Mouse (Mus musculus) ZHBTc4 (cell line): ENCODE data around the gene Syk.
A peak's percentile ranks its signal among the peaks of the same experiment; 100 is the strongest.

Experiments
- DNase-seq: peaks from one replicate; pipeline ENCODE4 v3.0.0-alpha.2; 2011; ENCODE audit warnings: low read depth, low spot score

The Syk gene

DNA sequence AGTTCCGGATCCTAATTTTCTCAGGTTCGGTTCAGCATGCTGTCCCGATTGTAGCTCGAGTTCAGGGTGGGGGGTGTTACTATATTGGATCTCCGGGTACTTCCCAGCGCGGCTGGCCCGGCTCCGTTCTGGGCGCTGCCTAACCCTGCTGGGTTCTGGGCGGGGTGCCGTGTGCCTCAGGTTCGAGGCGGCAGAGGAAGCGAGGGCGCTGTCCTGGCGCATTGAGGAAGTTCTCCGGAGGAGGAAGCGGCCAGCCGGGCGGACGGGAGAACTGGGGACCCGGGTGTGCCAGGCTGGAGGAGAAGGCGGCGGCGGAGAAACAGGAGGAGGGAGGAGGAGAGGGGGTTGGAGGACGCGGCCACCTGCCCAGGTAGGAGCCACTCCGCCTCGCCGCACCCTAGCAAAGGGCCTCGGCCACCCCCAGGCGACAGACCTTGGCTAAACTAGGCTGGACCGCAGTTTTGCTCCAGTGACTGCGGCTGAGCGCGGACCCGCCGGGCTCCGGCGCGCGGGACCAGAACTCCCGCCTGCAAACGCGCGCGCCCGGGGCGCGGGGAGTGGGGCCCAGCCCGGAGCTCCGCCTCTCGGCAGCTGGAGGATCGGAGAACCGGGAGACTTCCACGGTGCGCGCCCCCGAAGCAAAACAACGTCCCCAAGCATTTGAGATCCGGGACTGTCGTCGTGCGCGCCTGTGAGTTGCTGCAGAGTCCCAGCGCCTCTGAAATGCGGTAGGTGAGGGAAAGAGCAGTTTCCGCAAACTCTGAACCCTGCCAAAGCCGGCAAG, at the start of gene Syk:
TSS of gene Syk (plus strand) at position 296 of the 784 bp plus-strand sequence.
- peak; percentile 83 for DNase-seq

DNA sequence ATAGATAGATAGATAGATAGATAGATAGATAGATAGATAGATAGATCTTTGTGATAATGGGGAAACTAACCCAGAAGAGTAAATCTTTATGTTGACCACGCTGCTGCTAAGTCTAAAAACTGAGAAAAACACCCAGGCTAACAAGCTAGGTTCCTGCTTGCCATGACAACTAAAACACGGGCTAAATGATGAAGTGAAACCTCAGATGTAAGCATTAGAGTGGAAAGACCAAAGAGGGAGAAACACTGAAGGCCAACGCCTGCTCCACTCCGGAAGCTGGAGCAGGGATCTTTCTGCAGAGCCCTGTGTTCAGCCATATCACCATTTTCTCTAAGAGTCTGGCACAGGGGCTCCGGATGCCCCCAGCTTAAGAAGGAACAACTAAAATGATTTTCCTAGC, 49.3 kb upstream of the Syk start:
- DNase-seq: no peak

DNA sequence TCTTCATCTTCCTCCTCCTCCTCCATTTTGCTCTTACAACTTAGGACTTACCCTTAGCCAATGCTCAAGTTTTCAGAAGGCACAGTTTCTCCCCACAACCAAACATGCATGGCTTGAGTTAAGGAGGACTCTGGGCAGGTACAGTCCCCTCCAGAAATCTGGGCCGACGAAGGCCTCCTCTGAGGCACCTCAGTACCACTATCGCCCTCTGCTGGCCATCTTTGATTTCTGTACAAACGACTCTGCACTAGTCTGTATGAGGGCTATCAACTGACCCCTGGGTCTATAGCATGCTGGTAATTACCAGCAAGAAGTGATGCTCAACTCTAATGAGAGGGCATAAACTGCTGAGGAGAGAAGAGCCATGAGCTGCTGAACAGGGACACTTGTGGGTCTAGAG, 47.4 kb upstream of the Syk start:
- peak; percentile 84 for DNase-seq

DNA sequence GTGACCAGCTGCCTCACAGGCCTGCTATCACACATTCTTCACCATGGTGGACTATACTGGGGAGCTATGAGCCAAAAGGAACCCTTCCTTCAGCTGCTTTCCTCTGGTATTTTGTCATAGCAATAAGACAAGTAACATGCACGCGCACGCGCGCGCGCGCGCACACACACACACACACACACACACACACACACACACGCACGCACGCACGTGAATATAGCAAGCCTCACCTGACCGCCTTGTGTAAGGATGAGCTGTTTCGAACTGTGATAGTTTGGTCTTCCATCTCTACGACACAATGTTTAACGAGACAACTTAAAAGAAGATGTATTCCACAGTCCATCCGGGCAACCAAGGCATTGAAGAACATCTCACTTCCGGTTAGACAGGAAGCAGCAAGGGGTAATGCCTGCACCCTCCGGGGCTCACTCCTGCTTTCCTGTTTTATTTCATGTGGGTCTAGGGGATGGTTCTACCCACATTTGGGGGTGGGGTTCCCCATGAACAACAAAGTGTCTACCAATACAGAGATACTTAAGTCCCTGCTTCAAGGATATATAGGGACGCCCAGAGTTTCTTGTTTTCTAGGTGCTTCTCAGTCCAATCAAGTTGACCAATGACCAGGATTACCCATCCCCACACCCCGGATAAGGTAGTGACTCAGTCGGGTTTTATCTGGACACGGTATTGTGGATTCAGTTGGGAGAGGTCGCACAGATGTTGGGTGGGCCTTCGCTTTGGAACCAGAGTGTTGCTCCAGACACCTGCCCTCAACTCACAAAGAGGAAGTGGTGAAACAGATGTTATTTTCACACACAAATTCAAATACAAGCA, 45.0 kb upstream of the Syk start:
- DNase-seq: no peak

DNA sequence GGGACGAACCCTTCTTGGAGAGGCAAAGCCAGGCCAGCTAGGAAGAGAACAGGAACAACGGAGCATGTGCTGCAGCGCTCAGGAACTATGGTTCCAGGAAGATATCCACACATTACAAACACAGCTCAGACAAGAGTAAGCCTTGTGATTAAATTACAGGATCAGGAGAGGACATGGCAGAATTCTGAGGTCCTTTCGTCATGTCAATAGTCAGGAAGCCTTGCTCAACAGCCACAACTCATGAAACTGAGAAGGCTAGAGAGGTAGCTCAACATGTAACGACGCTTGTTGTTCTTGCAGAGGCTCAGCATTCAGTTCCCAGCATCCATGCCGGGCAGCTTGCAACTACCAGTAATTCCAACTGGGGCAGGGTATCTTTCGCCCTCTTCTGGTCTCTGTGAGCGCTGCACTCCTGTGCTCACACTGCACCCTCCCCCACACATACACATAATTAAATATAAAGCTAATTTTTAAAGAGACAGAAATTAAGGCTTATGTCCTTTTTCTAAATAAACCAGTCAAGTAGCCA, 44.3 kb upstream of the Syk start:
- DNase-seq: peak; percentile 64

DNA sequence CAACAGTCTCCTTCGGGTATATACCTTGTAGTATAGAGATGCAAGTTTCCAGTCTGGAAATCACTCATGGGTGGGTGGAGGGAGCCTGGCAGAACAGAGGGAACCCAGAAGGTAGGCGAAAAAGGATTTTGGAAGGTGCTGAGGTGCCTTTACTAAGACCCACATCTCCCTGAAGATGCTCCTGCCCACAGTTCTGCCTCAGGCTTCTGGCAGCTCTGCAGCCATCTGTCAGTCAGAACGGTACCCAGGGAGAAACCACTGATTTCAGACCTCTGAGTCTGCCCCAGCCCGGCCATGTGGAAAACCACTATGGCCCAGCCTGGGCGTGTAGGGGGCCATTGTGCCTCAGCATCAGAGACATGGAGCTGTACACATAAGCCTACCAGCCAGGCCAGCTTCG, 43.5 kb upstream of the Syk start:
- no peak for DNase-seq

DNA sequence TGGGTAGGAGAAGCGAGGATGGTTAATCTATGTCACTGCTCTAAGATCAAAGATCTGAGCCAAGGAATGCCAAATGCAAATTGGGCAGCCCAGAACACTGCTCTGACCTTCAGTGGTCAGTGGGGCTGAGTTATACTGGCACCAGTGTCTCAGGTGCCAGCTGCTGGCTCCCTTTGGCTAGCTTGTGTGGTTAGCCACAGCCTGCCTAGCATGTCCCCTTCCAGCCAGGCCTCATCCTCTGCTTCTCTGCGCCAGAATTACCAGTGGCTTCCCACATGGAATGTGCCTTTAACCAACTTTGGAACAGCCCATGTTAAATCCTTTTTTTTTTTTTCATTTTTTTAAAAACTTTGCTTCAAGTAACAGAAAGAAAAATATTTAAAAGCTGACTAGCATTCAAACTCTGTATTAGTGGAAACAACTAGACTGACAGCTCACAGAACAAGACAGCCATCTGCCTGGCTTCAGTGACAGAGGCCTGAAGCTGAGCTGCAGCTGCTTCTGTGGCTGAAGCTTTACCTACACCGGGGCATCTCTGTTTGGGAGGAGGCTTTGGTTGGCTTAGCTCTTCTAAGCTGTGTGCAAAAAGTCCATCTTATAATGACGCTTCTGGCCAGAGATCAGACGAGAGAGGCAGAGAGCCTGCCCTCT, 41.5 kb upstream of the Syk start:
- no peak for DNase-seq

DNA sequence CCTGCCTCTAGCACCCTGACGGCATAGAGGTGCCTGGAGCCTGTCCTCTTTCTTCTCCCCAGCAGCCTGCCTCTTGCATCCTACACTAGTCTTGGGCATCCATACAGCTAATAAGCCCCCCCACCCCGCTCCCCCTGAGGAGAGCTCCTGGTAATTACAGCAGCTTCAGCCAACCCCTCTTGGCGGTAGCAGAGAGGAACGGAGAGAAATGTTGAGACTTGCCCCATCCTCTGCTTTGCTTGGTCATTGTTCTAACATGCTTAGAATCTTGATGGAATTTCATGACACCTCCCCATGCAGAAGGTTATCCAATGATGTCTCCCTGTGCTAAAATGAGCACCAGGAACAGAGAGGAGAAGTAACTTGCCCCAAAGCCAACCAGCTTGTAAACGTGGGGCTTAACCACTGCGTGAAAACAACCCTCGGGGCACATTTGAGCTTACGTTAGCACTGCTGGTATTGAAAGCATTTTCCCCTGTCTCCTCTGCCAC, 40.9 kb upstream of the Syk start:
- no peak for DNase-seq

DNA sequence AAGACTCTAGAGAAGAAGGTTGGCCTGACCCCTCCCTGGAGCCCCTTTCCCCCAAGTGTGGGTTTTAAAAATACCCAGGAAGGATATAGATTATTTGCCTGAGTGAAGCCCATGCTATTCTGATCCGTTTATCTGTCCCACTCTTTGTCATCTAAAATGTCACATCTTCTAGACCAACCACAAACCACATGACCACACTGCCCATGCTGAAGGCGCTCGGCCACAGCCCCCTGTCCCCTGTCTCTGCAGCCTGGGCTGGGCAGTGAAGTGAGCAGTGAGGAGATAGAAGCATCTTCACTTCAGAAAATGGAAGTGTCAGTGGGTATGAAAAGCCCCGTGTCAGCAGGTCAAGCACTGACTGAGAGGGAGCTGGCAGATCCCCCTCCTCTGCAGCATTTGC, 40.3 kb upstream of the Syk start:
- no peak for DNase-seq

DNA sequence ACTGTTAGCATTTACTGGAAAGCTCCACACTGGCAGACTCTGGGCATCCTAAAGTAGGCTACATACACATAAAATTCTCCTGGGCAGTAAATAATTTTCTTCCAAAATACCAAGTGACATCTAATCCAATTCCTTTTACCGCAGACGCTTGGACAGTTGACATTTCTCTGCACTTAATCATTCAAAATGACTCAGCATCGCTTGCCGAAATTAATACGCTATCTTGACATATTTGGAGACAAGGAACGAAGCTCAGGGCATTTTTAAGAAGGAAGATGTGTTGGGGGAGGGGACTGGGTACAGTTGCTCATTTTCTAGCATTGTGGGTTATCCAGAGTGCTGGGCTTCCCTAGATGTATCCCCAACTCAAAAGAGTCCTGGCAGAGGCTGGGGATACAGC, 36.7 kb upstream of the Syk start:
- DNase-seq: no peak

DNA sequence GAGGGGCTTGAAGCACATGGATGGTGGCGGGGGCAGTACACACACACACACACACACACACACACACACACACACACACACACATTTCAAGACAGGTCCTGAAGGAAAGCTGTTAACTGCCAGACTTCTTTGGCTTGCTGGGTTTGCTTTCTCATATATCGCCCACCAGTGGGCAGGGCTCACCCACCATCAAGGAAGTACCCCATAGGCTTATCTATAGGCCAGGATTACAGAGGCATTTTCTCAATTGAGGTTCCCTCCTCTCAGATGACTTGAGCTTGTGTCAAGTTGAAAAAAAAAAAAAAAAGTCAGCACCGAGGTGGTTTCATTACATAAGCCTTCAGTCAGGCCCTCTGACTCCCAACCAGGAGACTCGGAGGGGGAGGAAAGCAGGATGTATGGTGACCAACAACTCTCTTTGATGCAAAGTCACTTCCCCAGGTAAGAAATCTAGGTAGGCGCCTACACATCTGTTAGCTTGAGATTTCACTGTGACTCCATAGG, 32.2 kb upstream of the Syk start:
- DNase-seq: no peak

DNA sequence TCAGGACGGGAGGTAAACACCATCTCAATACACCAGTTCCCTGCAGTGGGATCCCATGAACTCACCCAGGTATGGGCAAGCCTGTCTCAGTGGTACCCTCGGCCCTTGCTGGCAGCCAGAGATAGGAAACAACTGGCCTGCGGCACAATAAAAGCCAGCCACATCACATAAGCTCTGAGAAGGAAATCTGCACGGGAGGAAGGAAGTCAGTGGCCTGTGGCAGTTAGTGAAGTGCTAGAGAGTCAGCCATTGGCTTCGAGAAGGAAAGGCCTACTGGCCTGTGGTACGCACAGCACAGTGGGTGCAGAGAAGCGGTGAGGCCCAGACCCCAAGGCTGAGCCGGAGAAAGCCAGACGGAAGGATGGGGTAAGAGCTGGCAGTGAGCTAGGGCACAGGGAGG, 31.7 kb upstream of the Syk start:
- no peak for DNase-seq

DNA sequence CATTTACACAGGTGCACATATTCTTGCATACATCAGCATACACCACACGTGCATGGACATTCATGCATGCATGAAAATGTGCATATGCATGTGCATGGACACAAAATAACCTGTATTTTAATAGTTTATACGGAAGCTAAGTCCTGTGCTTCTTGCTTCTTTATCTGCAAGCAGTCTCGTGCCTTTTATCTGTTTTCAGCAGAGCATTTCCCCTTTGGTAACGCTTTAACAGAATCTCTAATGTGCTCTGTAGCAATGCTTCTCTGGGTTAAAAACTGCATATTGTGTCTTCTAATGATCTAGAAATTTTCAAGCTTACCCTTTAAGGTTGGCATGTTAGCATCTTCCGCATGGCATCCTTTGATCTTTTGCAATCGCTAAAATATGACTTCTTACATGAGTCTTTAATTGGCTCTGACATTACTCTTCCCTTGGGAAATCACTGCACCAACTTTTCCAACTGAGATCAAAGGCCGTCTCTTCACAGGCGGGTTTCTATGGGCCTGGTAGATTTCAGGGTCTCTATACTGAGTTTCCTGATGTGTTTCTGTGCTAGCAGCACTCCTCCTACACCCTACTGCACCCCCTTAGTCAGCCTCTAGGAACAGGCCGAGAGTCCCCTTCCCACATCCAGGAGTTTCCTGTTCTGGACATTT, 30.0 kb upstream of the Syk start:
- DNase-seq: no peak

DNA sequence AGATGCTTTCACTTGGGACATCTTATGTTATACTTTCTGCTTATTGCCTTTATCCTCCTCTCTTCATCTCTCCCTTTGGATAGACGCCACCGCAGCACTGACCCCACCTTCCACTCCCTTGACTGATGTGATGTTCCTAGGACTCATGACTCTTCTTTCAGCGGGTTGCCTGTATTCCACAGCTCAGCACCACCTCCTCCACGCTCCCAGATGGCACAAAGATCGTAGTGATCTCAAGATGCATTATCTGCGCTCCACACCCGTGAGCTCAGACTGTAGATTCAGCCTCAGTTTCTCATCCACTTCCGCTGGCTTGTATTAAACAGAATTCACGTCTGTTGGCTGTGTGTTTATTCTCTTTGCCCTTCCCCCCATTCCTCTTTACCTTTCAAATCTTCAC, 28.3 kb upstream of the Syk start:
- DNase-seq: no peak

DNA sequence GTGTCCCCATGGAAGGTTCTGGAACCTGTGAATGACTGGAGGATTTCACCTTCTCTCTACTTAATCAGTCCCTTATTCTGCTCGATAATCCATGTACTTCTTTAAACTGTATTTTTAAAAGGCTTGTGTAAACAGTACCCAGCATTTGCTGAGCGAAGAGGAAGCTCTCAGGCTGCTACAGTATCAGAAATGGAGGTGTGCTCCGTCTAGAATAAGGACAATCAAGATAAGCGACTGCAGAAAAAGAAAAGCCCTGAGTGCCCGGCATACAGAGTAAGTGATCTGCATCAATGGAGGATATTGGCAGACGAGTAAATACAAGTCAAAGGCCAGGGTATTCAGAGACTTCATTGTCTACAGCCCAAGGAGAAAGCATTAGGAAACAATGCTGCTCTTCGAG, 25.6 kb upstream of the Syk start:
- no peak for DNase-seq

DNA sequence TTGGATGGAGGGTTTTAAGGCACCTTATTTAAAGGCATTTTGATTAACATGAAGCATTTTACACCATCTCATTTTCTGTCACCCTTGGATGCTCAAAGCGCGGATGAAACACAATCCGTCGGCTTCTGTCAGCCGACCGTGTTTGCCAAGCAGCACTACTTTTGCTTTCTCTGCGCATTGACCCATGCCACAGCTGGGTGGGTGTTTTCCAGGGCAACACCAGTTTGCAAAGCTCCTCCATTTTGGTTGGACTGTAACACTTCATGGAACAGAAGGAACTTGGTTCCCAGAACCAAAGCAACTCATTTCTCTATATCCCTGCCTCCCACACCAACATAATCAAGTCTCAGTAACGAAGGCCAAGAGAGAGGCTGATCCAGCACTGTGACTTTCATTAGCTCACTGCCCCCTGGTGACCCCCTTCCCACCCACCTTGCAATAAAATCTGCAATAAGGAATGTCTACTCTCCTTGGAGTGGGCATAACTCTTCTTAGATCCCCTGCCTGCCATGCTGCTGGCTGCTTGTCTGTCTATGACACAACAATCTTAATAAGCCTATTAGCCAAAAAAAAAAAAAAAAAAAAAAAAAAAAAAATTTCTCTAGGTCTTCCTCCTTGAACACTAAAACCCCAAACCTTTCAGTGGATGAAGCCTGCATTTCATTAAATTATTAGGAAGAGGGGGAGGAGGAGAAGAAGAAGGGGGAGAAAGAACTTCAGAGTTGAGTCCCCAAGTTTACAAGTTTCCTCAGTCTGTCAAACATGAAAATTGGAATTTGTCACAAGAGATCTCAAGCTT, 21.4 kb upstream of the Syk start:
- no peak for DNase-seq

DNA sequence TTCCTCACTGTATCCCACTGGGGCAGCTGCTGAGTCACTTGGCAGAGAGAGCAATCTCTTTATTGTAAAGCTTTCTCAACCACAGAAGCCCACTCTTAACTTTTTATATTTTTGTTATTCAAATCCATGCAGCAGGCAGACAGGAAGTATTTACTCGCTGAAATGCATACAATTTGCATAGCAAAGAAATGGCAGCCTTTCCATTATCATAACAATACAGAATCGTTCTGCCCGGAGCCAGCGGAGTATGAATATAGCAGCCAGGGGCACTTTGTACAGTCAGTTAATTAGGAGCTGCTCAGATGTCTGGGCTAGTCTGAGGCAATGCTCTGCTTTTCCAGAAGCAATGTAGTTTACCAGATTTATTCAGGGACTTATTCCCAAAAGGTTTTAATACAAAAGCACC, 20.8 kb upstream of the Syk start:
- DNase-seq: peak; percentile 89

DNA sequence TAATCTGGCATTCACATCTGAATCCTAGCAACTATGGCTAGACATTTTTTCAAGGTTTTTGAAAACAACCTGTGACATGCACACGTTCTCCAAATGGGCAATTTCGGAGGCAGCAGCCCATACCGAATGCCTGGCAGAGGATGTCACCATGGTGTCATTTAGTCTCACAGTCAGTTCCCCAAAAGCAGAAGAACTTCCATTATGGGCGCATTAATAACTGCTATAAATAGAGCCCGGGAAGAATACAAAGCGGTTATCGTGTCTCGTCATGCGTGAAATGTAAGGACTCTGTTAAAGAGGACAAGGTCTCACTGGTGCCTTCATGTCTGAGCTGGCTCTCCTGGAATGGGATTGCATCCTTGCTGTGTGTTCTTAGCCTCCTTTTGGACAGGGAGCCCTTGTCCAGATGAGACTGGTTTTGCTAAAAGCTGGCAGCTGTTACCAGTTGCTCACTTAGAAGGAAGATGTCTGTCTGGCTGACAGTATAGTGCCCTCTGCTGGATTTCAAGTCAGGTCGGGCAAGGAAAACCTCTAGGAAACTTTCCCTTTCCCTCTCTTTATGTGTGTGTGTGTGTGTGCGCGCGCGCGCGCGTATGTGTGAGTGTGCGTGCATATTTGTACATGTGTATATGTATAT, 17.8 kb upstream of the Syk start:
- DNase-seq: peak; percentile 70

DNA sequence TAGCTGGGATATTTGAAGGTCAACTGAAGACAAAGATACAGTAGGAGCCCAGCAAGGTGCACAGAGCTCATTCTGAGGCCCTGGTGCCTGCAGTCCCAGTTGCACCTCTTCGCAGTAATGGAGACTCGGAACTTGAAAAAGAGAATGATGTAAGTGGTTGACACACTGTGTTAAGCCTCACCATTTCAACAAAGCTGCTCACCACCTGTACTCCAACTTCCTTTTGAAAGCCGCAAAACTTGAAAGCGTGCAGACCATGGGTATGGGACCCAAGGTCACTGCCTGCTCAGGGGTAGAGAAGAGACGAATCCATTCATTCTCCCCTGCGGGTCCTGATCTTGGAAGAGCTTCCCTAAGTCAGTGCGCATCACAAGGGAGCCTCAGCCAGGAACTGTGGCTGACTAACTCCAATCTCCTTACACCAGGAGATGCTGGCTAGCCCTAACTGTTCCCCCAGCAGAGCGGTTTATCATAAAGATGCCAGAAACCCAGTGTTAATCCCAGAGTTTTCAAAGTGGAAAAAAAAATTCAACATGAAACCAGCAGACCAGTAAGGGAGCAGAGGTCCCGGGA, 16.7 kb upstream of the Syk start:
- DNase-seq: no peak

DNA sequence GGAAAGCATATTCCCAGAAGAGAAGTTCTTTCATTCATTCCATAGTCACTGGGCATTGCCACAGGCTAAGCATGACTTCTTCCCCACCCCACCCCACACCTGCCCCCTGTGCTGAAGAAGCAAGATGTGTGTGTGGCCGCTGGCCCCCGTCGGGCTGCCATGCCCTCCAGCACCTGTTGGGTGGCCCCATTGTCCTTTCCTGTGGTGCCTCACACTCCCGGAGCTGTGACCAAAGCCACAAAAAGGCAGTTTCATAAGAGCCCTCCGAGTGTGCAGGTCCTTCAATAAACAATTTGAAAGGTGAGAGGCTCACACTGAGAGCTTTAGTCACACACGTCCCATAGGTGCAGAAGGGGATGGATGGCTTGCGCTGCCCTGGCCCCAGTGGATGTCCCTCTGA, 16.2 kb upstream of the Syk start:
- DNase-seq: no peak
